Mouse (Mus musculus): Measurements from ENCODE around the gene Tmem45a2. TPM values are rescaled to one million over a fixed set of nuclear protein-coding genes. Genes with fewer than 3 reads are reported as not detected.

The Tmem45a2 gene
- total RNA-seq (2012; rRNA removed), result not detected in 2 replicates
- total RNA-seq (2014; rRNA removed), result not detected in 2 replicates
- not detected in 2 replicates for polyA plus RNA-seq (2012; ENCODE audit: insufficient read length, low read depth)

- Histone ChIP-seq H3K9ac (ENCODE audit: insufficient read depth, low read depth) (no peak within 1 kb of the TSS), H3K79me2 (replicated peaks; ENCODE audit: control insufficient read depth, extremely low read depth, insufficient read depth, poor library complexity, severe bottlenecking) (no peaks in the 10 kb centered on the region), H3K9me3 (replicated peaks; ENCODE audit: low read length) (no peaks in the 10 kb centered on the region), H3K36me3 (replicated peaks in 1 of 2; ENCODE audit: control insufficient read depth in 1 of 2, insufficient read depth in 1 of 2, low read length in 1 of 2) (no peaks in the 10 kb centered on the region), H3K4me1 (ENCODE audit: control insufficient read depth in 1 of 2, insufficient read depth in 2 of 2) (no peaks in the 10 kb centered on the region), H3K4me2 (ENCODE audit: insufficient read depth, low read depth, poor library complexity, severe bottlenecking) (no peak within 1 kb of the TSS), H3K4me3 (replicated peaks in 1 of 3; ENCODE audit: low read depth in 2 of 3, low read length in 2 of 3, poor library complexity in 1 of 3) (no peak within 1 kb of the TSS), H3K27ac (ENCODE audit: insufficient read depth, low read depth) (no peak within 1 kb of the TSS), H3K27me3 (replicated peaks) (no peaks in the 10 kb centered on the region)
- DNase-seq (ENCODE audit: extremely low read depth), result no peak
- dilution Hi-C loops (cut with MboI; ENCODE audit: extremely low pct_ligation_motif_present, extremely low pct_unique_long_range_greater_than_20kb, low sequenced_read_pairs) (no loop called here), in situ Hi-C loops (cut with MboI; ENCODE audit: low pct_ligation_motif_present, low pct_unique_long_range_greater_than_20kb, low sequenced_read_pairs) (no loop called here)
- no peak for TF ChIP-seq BHLHE40 (IDR thresholded peaks at IDR 0.05; ENCODE audit: low read depth, low read length)
- TF ChIP-seq IRF4 (IDR thresholded peaks at IDR 0.05; ENCODE audit: low read depth, low read length), result no peak
- TF ChIP-seq POLR2A (IDR thresholded peaks at IDR 0.05; ENCODE audit: low read depth, low read length), result no peak
- no peak for TF ChIP-seq MXI1 (IDR thresholded peaks at IDR 0.05; ENCODE audit: low read depth, low read length)
- no peak for TF ChIP-seq TCF12 (IDR thresholded peaks at IDR 0.05; ENCODE audit: low read depth, low read length)
- no peak for TF ChIP-seq ZNF384 (IDR thresholded peaks at IDR 0.05; ENCODE audit: low read depth, low read length)
- no peak for TF ChIP-seq JUND (conservative IDR thresholded peaks at IDR 0.05; ENCODE audit: low read depth, low read length)
- TF ChIP-seq CHD1 (IDR thresholded peaks at IDR 0.05; ENCODE audit: low read depth, low read length), result no peak
- no peak for TF ChIP-seq EP300 (IDR thresholded peaks at IDR 0.05; ENCODE audit: low read length)
- no peak for TF ChIP-seq CHD2 (IDR thresholded peaks at IDR 0.05; ENCODE audit: low read length)
- no peak for TF ChIP-seq E2F4 (IDR thresholded peaks at IDR 0.05; ENCODE audit: insufficient replicate concordance, low read depth, low read length)
- TF ChIP-seq NRF1 (IDR thresholded peaks at IDR 0.05; ENCODE audit: low read depth, low read length), result no peak
- no peak for TF ChIP-seq MEF2A (IDR thresholded peaks at IDR 0.05; ENCODE audit: borderline replicate concordance, low read depth, low read length)
- TF ChIP-seq SIN3A (IDR thresholded peaks at IDR 0.05; ENCODE audit: low read length), result no peak
Measured at GRCm38 (mm10) chr16:57071132-57071639, at the start of gene Tmem45a2. TSS of gene Tmem45a2 (minus strand) at chr16:57071372.

DNA sequence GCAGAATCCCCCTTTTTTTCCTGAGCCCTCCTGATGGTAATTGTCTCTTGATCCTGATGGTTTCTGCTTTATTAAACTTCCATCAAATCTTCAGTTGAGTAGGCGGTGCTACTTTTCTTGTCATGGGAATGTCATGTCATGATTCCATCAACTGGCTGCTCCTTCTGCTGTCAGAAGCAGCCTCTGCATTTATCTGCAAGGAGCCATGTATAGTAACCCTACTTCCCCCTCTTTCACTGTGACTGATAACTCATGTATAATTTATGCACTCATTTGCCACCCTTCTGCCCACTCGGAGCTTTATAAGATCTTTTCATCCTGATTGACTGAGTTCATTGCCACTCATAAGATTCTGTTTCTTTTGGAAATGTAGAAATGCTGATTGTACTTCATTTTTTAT is 46.4 kb upstream of the Tmem45a2 start:
- Histone ChIP-seq H3K4me3 (replicated peaks in 1 of 3; ENCODE audit: low read depth in 2 of 3, low read length in 2 of 3, poor library complexity in 1 of 3) (no peak overlapping the region), H3K9me3 (replicated peaks; ENCODE audit: low read length) (no peaks in the 10 kb centered on the region), H3K27ac (ENCODE audit: insufficient read depth, low read depth) (no peak overlapping the region), H3K79me2 (replicated peaks; ENCODE audit: control insufficient read depth, extremely low read depth, insufficient read depth, poor library complexity, severe bottlenecking) (peaks cover 10% of the 10 kb centered on the region), H3K4me1 (ENCODE audit: control insufficient read depth in 1 of 2, insufficient read depth in 2 of 2) (peaks cover 2 to 5% of the 10 kb centered on the region in 2 experiments; a peak in 3 of 4 replicates), H3K9ac (ENCODE audit: insufficient read depth, low read depth) (no peak overlapping the region), H3K36me3 (replicated peaks in 1 of 2; ENCODE audit: control insufficient read depth in 1 of 2, insufficient read depth in 1 of 2, low read length in 1 of 2) (no peaks in the 10 kb centered on the region), H3K4me2 (ENCODE audit: insufficient read depth, low read depth, poor library complexity, severe bottlenecking) (0 out of 2 replicates have a peak overlapping the region, but pooled peaks have one; percentile 9), H3K27me3 (replicated peaks) (peaks cover 18% of the 10 kb centered on the region)
- no peak for TF ChIP-seq POLR2AphosphoS2 (IDR thresholded peaks at IDR 0.05; ENCODE audit: low read depth, low read length)
- no peak for TF ChIP-seq TBP (conservative IDR thresholded peaks at IDR 0.05; ENCODE audit: low read depth, low read length)
- TF ChIP-seq KAT2A (IDR thresholded peaks at IDR 0.05; ENCODE audit: insufficient replicate concordance, low read length), result no peak
- no peak for TF ChIP-seq CHD2 (IDR thresholded peaks at IDR 0.05; ENCODE audit: low read length)
- TF ChIP-seq SMC3 (IDR thresholded peaks at IDR 0.05; ENCODE audit: low read depth, low read length), result no peak
- no peak for TF ChIP-seq JUND (conservative IDR thresholded peaks at IDR 0.05; ENCODE audit: low read depth, low read length)
- TF ChIP-seq PAX5 (IDR thresholded peaks at IDR 0.05; ENCODE audit: low read length), result no peak
- TF ChIP-seq MYC (IDR thresholded peaks at IDR 0.05; ENCODE audit: low read depth, low read length), result no peak
- no peak for TF ChIP-seq CTCF (conservative IDR thresholded peaks at IDR 0.05 in 1 of 2, IDR thresholded peaks at IDR 0.05 in 1 of 2; ENCODE audit: low read depth in 2 of 2, low read length in 2 of 2)
- TF ChIP-seq MAZ (IDR thresholded peaks at IDR 0.05; ENCODE audit: low read depth, low read length), result no peak
- no peak for TF ChIP-seq TCF12 (IDR thresholded peaks at IDR 0.05; ENCODE audit: low read depth, low read length)
- TF ChIP-seq NELFE (IDR thresholded peaks at IDR 0.05; ENCODE audit: low read depth, low read length), result no peak
- in situ Hi-C loops (cut with MboI; ENCODE audit: low pct_ligation_motif_present, low pct_unique_long_range_greater_than_20kb, low sequenced_read_pairs), result loop anchor here (25.0 kb wide), 1 partner anchor 270 kb away; no protein-coding TSS in a partner anchor
- dilution Hi-C loops (cut with MboI; ENCODE audit: extremely low pct_ligation_motif_present, extremely low pct_unique_long_range_greater_than_20kb, low sequenced_read_pairs), result no loop called here
- DNase-seq (ENCODE audit: extremely low read depth), result no peak
